Mouse (Mus musculus) monocyte, adult 5-6 weeks (primary cell): ENCODE results near the gene Per3. TPM values are rescaled to one million over a fixed set of nuclear protein-coding genes. Genes with fewer than 3 reads are reported as not detected.

Experiments
- ATAC-seq: fragments of 153-309, 156-312 bp; replicated peaks from 2 replicates; pipeline ENCODE4 v1.8.0; 2017; ENCODE audit warnings: mild to moderate bottlenecking; ENCODE audit not compliant: low TSS enrichment, insufficient number of reproducible peaks, severe bottlenecking, poor library complexity, low FRiP score
- total RNA-seq: library from RNA; stranded (forward); fragments of 200-1000, 200-491, 200-594 nt; gene quantifications from 3 replicates; pipeline ENCODE4 v1.2.3, GENCODE M21; 2017

Gene Per3
- 0.76 to 1.9 TPM (median 1.4 TPM) in 3 replicates for total RNA-seq

GRCm38 (mm10) chr4:151044037-151044943 lies at the start of gene Per3:
TSS of gene Per3 (minus strand) at chr4:151044665.
- peak; percentile 92 for ATAC-seq

GRCm38 (mm10) chr4:151089270-151089669 lies 44.8 kb upstream of the Per3 start, which contains the start of gene Gm13090:
TSS of gene Gm13090 (plus strand) at chr4:151089570.
- ATAC-seq: no peak

- no peak for ATAC-seq
These were observed 44.4 kb upstream of the Per3 start for GRCm38 (mm10) chr4:151088819-151089218.

GRCm38 (mm10) chr4:151087358-151087757 lies 42.9 kb upstream of the Per3 start:
- ATAC-seq: no peak

GRCm38 (mm10) chr4:151083027-151083426 lies 38.6 kb upstream of the Per3 start:
- ATAC-seq: no peak

GRCm38 (mm10) chr4:151081977-151082376 lies 37.5 kb upstream of the Per3 start:
- no peak for ATAC-seq

GRCm38 (mm10) chr4:151081355-151081754 lies 36.9 kb upstream of the Per3 start:
- ATAC-seq: no peak

GRCm38 (mm10) chr4:151074817-151075216 lies 30.4 kb upstream of the Per3 start:
- no peak for ATAC-seq

- ATAC-seq: peak; percentile 70
These were observed 28.8 kb upstream of the Per3 start for GRCm38 (mm10) chr4:151073108-151073744.

GRCm38 (mm10) chr4:151070962-151071361 lies 26.5 kb upstream of the Per3 start:
- ATAC-seq: no peak

GRCm38 (mm10) chr4:151068751-151069150 lies 24.3 kb upstream of the Per3 start:
- ATAC-seq: peak; percentile 61

- ATAC-seq: no peak
These were observed 15.1 kb upstream of the Per3 start for GRCm38 (mm10) chr4:151059566-151059965.

GRCm38 (mm10) chr4:151058634-151059033 lies 14.2 kb upstream of the Per3 start:
- no peak for ATAC-seq

GRCm38 (mm10) chr4:151057347-151058321 lies 13.2 kb upstream of the Per3 start, which contains the start of gene Vamp3:
TSS of gene Vamp3 (minus strand) at chr4:151057963.
- peak; percentile 96 for ATAC-seq

- ATAC-seq: no peak
These were observed 6.7 kb upstream of the Per3 start for GRCm38 (mm10) chr4:151051162-151051561.

GRCm38 (mm10) chr4:151046524-151046923 lies 2.1 kb upstream of the Per3 start:
- ATAC-seq: no peak

GRCm38 (mm10) chr4:151044944-151045570 lies 592 bp upstream of the Per3 start:
- no peak for ATAC-seq

- ATAC-seq: no peak
These were observed 1.2 kb downstream of the Per3 start for GRCm38 (mm10) chr4:151043281-151043680.
